Mouse (Mus musculus) brain, embryonic 14.5 days (tissue): ENCODE measurements around the gene Srd5a2.

Source experiments
- CTCF ChIP-seq: fragments of 200-500 bp; IDR thresholded peaks from 2 replicates; pipeline ENCODE4 v1.5.1; 2012; ENCODE audit warnings: inconsistent platforms, mild to moderate bottlenecking, moderate library complexity, borderline replicate concordance; ENCODE audit not compliant: insufficient read depth, insufficient read length; ENCODE audit errors: extremely low read depth
- POLR2A ChIP-seq: fragments of 200-500 bp; IDR thresholded peaks from 2 replicates; pipeline ENCODE4 v1.6.1; 2012; ENCODE audit warnings: mild to moderate bottlenecking, inconsistent platforms, borderline replicate concordance; ENCODE audit not compliant: poor library complexity, insufficient read depth, insufficient read length, severe bottlenecking; ENCODE audit errors: extremely low read depth

DNA sequence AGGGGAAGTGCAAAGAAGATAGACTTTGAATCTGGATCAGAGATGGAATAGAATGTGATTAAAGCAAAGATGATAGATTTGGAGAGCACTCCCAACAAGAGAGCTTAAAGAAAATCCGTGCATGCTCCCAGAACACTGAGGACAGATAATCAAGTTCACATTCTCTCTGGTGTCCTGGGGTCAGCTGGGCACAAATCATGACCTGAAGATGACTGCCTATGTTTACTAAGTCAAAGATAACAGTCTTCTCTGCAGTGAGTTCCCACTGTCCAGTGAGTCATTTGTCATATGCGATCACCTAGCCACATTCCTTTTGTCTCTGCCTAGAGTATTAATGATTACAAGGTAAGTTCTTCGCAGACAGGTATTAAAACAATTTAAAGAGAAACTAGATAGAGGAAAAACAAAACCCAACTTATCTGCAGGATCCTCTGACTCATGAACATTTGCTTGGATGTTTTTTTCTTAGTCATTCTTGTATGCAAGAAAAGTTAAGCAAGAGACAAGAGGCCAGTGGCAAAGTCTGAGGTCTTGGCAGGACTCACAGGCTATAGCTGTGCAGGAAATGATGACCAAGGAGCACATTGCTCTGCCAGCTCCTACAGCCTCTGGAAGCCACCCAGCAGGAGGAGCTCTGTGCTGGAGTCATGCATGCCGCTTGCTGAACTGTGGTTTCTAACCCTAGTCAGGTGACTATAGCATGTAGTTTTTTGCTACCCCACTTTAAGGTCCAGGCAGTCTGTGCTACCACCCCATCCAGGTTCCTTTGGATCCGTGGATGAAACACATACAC, 41.4 kb upstream of the Srd5a2 start:
- TF ChIP-seq POLR2A (no peak), CTCF (no peak)
